Mouse (Mus musculus) cerebellum, adult 9-11 months (tissue): Measurements from ENCODE around the gene Nup210l.

Experiments
- DNase-seq: peaks from one replicate; pipeline ENCODE4 v3.0.0; 2022

Gene Nup210l

GRCm38 (mm10) chr3:90103938-90104337 lies at the start of gene Nup210l:
Gene Nup210l (plus strand): TSS chr3:90104132.
- DNase-seq, result no peak

- no peak for DNase-seq
These were observed 42.4 kb upstream of the Nup210l start for GRCm38 (mm10) chr3:90061549-90061948.

GRCm38 (mm10) chr3:90062539-90062938 lies 41.4 kb upstream of the Nup210l start:
- no peak for DNase-seq

DNA sequence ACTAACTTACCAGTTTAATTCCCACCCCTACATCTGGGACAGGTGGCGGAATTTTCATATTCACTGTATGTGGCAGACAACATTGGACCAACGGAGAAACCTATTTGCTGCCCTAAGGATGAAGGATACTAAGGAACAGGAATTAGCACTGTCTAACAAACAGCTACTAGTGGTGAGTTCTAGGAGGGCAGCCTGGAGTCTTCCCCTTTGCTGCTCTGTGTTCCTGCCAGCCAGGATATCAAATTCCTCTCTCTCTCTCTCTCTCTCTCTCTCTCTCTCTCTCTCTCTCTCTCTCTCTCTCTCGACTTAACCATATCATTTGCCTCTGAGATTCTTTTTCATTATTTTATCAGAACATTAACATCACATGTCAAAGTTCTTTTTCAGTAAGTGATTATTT lies 39.5 kb upstream of the Nup210l start:
- DNase-seq, result no peak

- DNase-seq, result no peak
These were observed 38.4 kb upstream of the Nup210l start for GRCm38 (mm10) chr3:90065553-90065952.

DNA sequence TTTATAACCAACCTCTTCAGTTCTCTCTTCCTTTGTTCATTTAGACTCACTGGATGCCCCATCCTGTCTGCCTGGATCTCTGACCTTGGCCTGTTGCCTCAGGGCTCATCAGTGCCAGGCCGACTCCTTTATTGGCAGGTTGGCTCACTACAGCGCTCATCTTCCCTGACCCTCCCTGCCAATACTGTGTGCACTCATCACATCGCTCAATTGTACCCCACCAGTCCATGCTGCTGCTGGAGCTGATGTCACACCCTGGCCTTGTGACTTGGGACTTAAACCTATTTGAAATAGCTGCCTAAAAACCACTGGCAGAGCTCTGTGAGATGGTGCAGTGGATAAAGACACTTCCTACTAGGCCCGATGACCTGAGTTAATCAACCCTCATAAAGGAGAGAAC lies 36.1 kb upstream of the Nup210l start:
- DNase-seq, result no peak

GRCm38 (mm10) chr3:90069688-90070087 lies 34.2 kb upstream of the Nup210l start:
- DNase-seq, result no peak

GRCm38 (mm10) chr3:90072294-90072693 lies 31.6 kb upstream of the Nup210l start, which contains the start of gene Tpm3:
Gene Tpm3 (plus strand): TSS chr3:90072649.
- DNase-seq, result no peak

DNA sequence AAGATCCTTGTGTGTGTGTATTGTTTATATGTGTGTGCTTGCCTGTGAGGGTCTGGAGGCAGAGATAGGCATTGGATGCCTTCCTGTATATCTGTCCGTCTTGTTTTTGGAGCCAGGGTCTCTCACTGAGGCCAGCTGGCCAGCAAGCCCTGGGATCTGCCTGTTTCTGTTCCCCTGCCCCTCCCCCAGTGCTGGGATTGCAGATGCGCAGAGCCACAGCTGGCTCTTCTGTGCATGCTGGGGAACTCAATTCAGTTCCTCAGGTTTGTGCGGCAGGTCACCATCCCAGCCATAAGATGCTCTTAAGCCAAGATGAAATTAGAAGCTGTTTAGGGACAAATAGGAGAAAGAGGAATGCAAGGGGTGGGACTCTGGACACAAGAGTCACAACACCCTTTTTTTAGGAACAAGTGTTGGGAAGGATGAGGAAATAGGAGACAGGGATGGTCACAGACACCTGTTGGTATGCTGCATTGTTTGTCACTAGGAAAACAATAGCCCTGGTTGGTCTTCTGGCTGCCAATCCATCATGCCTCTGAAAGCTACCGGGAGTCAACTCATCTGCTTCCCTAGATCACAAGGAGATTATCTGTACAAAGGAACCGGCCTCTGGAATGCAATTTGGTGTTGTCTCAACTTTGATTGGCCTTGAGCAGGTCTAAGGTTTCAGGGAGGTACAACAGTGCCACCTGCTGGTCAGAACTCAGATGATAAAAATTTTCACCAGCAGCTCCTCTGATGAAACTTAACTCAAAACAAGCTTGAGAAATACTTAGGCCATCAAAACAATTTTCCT lies 26.8 kb upstream of the Nup210l start:
- DNase-seq, result peak; percentile 67

GRCm38 (mm10) chr3:90078224-90078623 lies 25.7 kb upstream of the Nup210l start:
- no peak for DNase-seq

DNA sequence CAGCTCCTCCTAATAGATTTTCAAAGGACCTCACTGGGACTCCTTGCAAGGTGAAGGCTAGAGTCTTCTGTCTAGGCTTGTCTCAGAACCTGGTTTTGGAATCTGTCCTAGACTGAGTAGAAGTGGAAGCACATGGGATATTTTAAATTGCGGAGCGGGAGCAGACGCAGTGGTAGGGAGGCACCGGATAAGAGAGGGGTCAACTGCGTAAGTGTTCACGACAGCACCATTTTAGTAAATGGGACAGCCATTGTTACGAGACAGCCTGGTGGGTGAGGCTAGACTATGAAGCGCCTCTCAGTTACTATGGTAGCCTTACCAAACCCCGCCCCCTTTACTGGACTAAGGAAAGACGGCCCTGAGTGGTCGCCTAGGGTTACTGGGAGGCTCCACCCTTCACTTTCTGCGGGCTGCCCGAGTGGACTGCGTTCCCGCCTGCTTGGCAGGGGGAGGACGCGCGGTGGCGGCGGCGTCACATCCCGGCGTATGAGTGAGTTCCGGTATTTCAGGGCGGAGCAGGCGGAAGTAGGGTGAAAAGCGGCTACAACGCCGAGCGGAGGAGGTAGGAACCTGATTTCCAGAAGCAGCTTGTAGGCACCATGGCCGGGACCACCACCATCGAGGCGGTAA lies 24.7 kb upstream of the Nup210l start:
- peak; percentile 92 for DNase-seq

DNA sequence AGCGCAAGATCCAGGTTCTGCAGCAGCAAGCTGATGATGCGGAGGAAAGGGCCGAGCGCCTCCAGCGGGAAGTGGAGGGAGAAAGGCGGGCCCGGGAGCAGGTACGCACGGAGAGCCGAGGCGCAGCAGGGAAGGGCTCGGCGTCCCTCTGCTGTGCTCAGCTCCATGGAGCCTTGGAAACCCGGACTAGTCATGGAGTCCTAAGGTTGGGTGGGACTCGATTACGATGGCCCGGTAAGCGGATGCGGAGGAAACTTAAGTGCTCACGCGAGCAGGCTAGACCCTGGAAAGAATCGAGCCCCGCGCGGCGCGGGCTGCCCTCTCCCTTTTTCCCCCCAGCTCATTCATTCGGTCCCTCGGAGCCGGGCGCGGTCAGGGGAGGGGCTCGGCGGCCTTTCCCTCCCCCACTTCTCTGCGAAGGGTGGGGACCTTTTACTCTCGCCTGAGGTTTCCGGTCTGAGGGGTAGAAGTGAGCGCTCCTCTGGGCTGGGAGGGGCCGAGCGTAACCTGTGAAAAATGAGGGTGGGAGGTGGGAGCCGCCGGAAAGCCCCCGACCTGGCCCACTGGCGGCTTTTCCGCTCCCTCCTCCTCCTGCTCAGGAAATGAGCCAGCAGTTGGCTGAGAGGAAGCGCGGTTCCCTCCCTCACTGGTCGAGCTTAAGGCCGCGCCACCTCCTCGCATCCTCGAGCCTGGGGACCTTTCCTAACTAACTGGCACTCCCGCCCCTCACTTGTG lies 24.0 kb upstream of the Nup210l start:
- DNase-seq, result peak; percentile 61

DNA sequence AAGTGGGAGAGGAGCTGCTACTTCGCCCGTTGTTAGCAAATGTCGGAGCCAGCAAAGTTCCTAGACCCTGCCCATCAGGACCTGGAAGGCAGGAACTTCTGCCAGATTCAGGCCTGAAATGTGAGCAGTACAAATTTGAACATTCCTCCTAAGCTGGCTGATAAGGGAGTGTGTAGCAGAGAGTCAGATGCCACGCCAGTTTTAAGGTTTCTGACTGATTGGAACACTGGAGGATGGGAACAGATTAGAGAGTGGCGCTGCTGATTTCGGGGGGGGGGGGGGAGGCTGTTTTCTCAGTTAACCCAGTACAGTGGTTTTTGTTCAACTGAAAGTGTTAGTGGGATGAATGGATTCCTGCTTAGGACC lies 23.5 kb upstream of the Nup210l start:
- no peak for DNase-seq

DNA sequence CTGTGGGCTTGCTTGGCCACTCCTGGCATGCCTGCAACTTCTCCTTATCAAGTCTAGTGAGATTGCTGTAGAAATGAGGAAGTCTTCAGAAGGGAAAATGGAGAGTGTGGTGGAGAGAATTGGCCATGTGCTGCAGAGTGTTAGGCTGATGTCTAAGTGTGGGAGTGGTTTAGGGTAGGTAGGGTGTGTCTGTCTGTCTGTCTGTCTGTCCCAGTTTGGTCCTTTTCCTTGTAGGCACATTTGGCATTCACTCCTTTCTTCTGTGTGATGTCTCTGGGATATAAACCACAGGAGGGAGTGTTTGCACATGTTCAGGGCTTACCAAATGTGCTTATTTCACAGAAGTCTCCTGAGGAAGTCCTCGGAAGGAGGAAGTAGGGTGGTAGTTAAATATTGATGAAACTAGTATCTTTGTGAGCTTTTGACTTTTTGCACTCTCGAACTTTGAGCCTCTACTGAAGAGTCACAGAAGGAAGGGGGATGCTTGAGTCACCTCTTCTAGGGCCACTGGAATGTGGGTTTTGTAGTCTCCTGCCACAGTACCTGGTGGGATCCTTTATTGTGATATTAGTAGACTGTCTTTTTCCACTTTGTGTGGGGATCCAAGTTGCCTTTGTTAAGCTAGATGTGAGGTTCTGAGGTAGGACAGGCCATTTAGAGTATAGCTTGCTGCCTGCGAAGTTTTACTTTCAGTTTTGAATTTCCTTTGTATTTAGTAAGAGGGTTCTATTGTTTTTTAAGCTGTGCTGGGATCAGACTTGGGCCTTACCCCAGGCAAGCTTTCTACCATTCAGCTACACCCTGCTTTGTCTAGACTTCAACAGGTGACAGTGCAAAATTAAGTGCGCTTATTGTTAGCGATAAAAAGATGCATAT lies 22.3 kb upstream of the Nup210l start:
- DNase-seq, result no peak

- peak; percentile 33 for DNase-seq
These were observed 20.9 kb upstream of the Nup210l start for GRCm38 (mm10) chr3:90083034-90083433.

DNA sequence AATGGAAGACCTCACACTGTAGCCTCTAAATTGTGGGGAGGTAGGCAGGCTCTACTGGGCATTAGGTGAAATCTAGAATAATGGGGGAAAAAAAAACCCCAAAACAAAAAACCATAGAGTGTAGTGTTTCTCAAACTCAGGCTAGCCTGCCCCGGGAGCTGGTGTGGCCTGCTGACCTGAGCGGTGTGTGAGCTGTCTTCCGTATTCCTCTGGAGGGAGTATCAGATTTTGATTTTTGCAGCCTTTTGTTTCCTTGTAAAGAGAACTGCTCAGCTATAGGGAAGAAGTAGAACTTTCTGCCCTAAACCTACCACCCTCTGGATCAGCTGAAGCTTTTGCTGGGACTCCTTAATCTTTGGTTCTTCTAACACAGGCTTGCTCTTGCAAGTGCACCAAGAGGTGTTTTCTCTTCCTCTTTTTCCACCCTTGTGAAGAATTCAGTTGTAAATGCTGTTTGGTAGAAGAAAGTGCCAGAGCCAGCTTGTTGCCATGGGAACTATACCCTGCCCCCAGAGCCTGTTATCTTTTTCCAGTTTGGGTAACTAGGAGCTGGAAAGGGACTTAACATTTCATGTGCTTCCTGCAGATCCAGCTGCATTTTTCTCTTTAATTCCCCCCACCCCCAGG lies 20.1 kb upstream of the Nup210l start:
- no peak for DNase-seq

DNA sequence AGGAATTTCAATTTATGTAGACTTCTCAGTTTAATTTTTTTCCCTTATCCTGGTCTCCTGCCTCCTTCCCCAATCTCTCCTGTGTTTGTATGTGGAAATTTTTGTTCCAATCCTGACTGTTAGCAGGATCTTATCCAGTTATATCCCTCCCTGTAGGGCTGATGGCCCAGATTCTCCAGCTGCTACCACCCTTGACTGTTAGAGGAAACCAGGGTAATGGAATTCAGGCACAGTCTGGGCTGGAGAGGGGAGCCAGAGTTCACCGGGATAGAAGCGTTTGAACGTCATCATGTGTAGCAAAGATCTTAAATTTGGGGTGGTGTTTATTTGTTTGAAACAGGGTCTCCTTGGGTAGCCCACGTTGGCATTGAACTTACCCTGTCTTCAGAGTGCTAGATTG lies 19.1 kb upstream of the Nup210l start:
- DNase-seq, result no peak

GRCm38 (mm10) chr3:90085281-90085680 lies 18.7 kb upstream of the Nup210l start:
- DNase-seq, result no peak

GRCm38 (mm10) chr3:90086068-90086467 lies 17.9 kb upstream of the Nup210l start:
- no peak for DNase-seq

- no peak for DNase-seq
These were observed 15.3 kb upstream of the Nup210l start for GRCm38 (mm10) chr3:90088617-90089016.

DNA sequence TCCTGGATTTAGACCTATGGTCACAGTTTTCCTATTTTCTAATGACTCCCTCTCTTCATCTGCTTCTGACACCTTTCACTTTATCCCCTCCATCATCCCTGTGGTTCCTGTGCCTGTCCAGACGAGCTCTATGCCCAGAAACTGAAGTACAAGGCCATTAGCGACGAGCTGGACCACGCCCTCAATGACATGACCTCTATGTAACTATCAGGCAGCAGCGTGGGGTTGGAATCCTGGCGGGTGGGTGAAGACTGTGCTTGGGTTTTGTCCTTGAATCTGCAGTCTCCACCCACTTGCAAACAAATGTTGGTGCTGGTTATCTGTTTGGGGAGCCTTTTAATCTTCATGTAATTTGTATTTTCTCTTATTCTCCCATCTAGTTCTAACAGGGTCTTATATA lies 13.0 kb upstream of the Nup210l start:
- DNase-seq, result no peak

DNA sequence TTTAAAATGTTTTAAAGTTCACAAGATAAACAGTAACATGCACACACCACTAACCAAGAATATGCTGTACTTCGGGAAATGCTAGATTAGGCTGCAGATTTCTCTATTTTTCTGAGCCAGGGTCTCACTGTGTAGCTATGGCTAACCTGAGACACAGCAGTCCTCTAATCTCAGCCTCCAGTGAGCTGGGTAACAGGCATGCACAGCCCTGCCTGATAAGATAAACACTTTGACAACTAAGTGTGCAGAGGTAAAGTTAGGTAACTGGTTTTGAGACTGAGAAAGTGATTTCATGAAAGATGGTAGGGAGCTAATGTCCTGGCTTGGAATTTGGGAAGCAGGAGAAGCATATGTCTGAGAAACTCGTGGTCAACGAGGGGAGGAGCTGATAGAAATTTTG lies 9.5 kb upstream of the Nup210l start:
- DNase-seq, result no peak
